Mouse (Mus musculus) common myeloid progenitor, adult 5-6 weeks (primary cell): ENCODE data around the gene Sdr39u1. TPM values are rescaled to one million over a fixed set of nuclear protein-coding genes. Genes with fewer than 3 reads are reported as not detected.
A peak's percentile ranks its signal among the peaks of the same experiment; 100 is the strongest.

Source experiments
- ATAC-seq: replicated peaks from 2 replicates; pipeline ENCODE4 v1.8.0; 2016; ENCODE audit warnings: low read depth, mild to moderate bottlenecking, moderate TSS enrichment, inconsistent platforms; ENCODE audit not compliant: poor library complexity, severe bottlenecking
- total RNA-seq: library from RNA; stranded (forward); fragments of 200-1000, 187-1606 nt; gene quantifications from 2 replicates; pipeline ENCODE4 v1.2.3, GENCODE M21; 2017

The Sdr39u1 gene
- 7.8 and 11.8 TPM in 2 replicates for total RNA-seq

DNA sequence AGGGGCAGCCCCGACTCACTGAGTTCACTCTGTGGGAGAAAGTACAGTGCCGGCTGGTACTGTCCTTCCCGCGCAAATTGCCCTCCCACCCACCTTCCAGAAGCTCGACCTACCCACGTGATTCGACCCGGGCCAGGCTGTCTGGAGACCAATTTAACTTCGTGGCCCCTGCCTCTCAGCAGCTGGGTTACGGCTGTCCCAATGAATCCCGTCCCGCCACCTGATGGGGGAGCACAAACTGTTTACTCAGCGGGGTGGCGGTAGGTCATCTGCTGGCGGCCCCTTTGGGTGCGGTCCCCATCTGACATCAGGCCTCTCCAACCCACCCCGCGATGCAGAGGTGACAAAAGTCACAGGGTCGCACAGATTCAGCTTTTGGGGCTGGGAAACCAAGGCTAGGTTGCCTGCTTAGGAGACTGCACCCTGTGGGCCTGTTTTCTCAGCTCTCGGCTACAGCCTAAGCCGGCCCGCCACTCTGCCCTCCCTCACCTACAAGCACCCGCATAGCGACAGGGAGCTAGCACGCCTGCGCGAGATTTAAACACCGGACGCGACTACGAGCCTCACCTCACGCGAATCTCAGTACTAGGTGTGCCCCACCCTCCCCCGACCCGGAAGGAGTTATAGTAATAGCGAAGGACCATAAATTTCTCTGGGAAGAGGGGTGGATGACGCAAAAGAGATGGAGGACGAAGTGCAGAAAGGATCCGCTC is at the start of gene Sdr39u1:
Gene Sdr39u1 (minus strand): TSS at position 593 of the 713 bp plus-strand sequence.
- peak; percentile 93 for ATAC-seq

DNA sequence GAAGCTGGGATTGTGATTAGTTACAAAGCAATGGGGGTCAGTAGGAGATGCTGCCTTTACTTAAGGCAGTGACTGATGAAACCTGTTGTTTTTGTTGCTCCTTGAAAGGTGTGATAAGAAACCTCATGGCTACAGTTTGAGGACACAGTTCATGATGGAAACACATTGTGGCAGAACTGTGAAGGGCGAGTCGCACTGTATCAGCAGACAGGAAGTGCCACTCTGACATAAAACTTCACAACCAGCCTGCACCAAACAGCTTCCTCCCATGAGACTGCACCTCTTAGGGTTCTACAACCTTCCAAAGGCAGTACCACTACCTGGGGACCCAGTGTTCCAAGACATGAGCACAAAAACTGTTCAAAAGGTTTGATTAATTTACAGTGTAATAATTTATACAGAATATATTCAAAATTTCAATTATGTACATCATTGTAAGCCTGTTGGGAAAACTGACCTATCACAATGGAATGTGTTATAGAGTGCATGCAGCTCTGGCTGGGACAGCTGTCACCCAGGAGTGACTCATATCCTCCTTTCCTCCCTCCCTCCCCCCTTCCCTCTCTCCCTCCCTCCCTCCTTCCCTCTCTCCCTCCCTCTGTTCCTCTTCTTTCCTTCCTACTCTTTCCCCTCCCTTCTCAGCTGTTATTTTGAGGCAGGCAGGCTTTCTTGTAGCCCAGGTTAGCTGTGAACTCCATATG is 46.3 kb upstream of the Sdr39u1 start:
- peak; percentile 44; the same call in 1 of the 2 replicates for ATAC-seq

DNA sequence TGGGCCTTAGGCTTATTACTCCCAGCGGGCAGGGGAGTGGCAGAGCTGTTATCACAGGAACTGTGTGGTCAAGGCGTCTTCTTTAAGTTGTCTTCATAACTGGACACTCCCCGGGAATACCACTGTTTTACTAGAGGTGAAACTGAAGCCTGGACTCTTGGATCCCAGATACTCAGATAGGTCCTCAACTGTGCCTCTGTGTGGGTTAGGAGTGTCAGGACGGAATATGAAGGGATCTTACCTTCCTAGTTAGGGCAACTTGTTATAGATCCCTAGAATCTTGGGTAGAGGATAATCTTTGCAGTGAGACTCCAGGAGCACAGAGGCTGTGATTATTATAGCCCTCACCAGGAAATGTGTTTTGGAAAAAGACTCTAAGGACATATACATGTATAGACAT is 44.5 kb upstream of the Sdr39u1 start, which contains the start of gene Cma1:
Gene Cma1 (minus strand): TSS at position 101 of the 400 bp plus-strand sequence.
- no peak for ATAC-seq

DNA sequence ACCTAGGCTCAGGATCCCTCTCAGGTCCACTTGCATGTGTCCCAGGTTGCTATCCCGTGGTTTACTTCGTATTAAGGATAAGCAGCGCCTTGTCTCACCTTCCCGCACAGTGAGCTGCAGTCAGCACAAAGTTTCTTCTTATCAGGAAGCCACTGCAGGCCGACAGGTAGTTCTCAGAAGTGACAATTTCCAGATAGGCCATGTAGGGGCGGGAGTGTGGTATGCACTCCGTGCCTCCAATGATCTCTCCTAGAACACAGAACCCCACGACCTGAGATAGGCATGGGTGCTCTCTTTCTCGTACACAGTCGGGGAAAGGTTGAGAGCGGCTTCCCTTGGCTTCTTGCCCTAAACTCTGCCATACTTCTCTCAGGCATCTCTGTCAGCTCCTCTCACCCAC is 43.5 kb upstream of the Sdr39u1 start:
- no peak for ATAC-seq

DNA sequence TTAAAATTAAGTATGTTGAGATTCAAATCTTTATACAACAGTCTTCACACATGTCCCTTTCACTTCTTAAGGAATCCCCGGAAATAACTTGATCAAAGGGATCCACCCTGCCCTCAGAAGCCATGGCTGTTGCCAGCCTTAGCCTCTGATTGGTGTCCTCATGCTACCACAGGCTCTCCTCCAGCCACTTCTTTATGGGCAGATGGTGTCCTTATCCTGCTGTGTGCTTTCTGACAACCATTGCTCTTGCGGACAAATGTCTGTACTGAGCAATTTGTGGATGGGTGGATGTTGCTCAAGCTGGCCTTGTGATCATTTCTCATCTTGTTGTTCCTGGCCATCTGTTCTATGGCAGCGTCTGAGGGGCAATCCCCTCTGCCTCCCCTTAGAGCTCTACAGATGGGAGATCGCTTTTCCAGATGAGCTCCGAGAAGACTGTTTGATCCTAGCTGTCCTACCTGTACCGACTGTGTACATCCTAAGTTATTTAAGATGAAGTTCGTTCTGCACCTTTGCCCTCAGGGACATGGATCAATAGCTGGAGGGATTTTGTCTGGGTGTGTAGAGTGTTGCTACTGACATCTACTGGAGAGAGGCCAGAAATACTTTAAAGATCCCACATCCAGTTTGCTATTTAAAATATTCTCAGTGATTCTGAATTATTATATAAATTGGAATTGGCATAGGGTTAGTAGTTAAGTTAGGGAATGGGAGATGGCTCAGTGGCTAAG is 40.1 kb upstream of the Sdr39u1 start:
- ATAC-seq: no peak

DNA sequence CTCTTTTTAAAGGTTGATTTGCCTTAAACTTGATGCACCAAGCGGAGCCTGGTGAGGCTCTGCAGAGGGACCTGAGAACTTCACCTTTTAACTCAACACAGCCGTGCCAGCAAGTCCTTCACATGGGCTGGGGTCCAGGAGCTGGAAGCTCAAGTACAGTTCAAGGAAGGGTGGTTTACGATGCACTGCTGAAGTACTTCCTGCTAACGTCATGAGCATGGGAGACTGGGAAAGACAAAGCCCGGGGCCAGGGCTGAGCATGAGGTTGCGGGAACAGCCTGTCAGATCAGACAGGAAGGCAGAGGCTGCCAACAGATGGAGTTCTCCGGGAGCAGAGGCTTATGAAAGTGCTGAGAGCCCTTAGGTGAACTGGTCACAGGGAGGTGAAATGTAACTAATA is 33.5 kb upstream of the Sdr39u1 start:
- 0 out of 2 replicates have a peak, but pooled peaks have one; percentile 15 for ATAC-seq

DNA sequence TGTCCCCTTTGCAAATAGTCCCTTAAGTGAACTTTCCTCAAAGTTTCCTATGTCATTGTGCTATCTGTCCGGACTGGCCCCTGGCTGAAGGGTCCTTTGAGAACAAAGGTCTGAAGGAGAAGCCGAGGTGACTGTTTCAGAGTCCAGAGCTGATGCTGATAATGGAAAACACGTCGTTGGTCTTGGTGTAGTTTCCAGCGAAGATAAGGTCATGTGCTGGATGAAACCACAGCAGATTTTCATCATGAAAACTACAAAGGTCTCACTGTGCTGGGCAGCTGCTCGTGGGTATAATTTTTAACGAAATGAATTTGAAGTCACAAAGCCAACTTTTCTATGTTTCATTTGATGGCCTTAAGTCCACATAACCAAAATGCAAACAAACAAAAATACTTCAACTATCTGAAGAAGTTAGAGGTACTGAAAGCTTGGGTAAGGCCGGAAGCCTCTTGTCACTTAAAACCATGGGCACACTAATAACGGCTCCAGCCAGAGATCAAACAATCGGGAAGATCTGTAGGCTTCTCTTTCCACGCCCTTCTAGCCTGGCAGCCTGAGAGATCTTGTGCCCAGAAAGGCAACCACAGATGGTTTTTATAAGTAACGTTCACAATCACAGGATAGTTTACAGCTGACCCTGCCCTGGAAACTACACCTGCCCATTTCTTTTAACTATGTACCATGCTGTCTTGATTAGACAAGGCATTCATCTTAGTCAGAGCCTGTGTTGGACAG is 29.3 kb upstream of the Sdr39u1 start:
- no peak for ATAC-seq

DNA sequence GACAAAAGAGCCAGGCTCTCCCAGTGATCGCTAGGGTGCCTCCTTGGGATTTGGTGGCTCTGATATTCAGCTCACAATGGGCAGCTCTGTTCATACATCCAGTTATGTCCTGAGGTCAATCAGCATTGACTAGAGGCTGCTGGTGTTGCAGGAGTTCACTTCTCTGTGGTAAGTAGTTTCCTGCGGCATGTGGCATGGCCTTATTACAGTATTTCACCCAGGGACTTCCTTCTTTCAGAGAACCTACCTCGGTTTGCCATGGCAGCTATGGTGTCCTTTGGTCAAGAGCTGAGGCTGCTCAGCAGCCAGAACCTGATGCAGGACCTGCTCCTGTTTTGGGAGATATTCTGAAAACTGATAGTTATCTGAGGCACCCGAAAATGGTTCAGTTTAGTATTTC is 26.8 kb upstream of the Sdr39u1 start:
- peak; percentile 45 for ATAC-seq

DNA sequence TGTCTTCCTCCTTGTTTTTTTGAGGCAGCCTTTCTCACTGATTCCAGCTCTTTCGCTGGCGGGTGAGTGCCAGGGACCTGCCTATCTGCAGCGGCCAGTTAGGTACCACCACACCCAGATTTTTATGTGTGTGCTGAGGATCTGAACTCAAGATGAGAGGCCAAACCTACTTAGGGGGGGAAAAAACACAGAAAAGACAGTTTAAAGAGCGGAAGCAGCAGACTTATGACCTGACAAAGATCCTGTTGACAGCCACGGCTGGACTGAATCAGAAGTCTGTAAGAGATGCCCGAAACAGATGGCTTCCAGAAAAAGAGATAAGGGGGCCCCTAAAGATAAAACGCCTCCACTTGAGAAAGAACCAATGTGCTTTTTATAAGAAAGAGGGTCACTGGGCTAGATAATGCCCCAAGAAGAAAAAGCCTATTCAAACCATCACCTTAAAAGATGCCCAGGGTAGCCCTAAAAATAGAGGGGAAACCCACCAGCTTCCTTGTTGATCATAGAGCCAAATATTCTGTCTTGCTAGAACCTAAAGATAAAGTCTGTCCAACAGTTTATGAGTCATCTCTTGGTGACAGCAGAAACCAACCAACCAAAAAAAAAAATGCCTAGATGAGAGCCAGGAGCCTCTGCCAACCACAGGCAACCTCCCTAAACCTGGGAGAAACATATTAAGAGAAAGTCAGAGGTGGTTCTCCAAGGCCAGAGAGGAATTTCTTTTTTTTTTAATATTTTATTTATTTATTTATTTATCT is 22.6 kb upstream of the Sdr39u1 start:
- ATAC-seq: peak; percentile 48; the same call in 1 of the 2 replicates

DNA sequence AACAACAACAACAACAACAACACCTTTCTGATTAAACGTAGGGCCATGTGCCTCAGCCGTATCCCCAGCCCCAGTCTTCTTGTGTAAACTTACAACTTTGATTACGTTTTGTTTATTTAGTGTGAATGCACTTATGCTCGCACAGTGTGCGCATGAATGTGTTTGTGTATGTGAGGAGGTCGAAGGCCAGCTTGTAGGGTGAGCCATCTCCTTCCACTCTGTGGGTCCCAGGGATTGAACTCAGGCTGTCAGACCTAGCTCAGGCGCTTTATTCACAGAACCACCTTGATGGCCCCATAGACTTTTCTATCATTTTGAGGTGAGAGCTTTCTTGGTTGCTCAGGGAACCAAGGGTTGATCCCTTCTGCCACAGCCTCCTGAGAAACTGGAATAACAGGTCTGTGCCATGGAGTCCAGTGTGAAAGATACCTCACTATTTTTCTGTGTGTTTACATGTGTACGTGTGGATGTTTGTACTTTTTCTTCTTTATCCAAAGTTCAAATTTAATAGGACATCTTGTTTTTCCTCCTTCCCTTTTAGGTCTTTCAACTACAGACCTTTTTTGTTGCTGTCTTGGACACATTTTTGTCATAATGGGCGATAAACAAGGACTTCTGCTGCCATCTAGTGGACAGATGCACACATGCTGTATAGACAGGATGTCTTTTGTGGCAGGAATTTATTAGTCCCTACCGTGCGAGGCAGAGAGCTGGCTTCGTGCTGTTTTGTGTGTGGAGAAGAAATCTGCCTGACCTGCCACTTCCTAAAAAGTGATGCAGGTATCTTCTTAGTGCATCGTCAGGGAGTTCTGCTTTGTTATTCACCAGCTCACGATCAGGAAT is 18.4 kb upstream of the Sdr39u1 start:
- ATAC-seq: peak; percentile 82

DNA sequence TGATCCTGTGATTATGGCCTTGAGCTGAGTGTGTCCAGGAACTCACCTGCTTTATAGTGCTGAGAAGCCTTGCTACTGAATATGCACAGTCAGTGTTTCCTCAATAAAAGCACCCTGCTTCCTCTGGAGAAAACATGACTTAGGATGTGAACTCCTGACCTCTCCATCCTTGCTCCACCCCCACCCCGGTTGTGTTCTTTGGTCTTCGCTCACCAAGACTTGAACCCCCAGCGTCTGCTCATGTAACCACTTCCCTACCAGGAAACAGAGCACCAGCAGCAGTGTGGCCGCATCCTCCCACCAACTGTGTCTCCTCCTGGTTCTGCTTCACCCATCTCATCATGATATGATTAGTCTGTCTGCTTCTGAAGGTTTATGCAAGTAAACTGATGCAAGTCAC is 13.3 kb upstream of the Sdr39u1 start:
- peak; percentile 62; the same call in 1 of the 2 replicates for ATAC-seq

DNA sequence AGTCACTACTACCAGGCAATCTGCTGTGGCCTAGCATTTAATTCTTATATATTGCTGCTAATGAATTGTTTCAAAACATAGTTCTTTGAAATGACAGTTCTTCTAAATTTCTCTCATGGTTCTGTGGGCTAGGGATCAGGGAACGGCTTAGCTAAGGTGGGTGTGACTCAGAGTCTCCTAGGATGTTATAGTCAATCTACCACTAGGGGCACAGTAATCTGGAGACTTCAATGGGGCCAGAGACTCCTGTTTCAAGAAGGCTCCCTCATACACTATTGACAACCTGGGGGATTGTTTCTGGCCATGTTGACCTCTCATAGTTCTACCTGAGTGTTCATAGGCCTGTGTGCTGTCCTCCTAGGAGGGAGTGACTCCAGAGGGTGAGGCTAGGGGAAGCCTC is 5.4 kb upstream of the Sdr39u1 start:
- peak; percentile 85 for ATAC-seq

DNA sequence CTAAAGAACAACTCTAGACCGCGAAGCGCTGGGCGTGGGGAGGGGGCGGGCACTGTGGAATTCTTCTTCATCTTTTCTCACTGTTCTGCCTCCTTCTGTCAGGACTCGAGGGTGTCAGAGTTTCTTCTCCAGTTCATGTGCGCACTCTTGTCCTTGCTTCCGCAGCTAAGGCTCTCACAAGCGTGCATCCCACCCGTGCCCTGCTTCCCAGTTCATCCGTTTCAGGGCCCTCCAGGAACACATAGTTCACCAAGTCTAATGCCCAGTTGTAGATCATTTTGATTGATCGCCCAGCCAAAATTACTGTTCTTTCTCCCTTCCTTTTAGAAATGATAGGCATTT is 292 bp upstream of the Sdr39u1 start:
- peak; percentile 20 for ATAC-seq

DNA sequence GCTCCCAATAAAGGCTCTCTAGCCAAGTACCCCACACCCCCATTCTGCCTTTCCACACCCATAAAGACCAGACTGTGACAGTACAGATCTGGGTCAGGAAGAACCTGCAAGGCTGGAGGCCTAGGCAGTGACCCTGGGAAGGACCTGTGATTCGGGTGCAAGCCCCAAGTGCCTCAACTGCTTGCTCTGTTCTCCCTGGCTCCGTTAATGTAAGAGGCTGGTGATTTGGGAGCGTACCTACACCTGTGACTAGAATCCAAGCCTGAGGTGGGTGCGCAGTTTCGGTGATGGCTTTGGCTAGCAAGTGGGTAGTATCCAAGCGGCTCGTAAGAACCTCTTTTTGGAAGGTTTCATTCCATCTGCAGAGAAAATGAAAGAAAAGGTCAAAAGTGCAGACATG is 1.1 kb downstream of the Sdr39u1 start:
- no peak for ATAC-seq

DNA sequence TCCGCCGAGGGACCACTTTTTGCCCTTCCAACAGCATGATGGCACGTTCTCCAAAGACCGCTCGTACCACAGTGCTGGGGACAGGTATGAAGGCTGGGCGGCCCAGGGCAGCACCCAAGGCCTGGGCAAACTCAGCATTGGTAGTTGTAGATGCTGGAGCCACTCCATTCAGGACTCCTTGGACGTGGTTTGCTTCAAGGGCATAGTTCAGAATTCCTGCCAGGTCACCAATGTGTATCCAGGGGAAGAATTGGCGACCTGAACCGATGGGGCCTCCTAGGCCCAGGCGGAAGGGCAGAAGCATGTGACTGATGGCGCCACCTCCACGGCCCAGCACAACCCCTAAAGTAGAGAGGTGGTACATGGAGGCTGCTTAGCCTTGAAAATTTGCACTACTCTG is 2.4 kb downstream of the Sdr39u1 start:
- ATAC-seq: no peak

DNA sequence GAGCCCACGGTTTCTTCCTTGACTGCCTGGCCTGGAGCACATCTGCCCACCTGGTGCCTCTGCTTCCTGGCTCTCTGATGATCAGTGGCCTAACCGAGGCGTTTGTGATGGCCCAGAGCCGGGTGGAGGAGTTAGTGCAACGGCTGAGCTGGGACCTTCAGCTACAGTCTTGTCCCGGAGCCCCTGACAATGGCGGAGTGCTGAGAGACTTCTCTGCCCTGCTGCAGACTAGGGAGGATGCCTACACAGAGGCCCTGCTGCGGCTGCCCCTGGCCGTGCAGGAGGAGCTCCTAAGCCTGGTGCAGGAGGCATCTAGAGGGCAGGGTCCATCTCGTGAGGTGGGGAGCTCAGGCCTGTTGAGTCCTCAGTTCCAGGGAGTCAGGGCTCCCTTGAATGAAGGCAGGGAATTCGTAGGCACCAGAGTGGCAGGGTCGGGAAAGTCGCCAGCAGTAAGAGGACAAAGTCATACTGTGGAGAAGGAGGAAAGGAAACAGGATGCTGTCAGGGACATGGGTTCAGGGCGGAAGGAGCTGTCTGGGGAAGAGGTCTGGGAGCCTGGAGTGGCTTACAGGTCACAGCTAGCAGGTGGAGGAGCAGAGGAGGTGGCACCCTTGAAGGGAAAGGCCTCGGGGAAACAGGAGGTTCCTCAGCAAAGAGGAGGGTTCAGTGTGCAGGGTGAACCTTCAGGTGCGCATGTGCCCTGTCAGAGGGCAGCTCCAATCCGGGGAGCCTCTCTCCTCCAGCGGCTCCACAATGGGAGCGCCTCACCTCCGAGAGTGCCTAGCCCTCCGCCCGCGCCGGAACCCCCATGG is 13.3 kb downstream of the Sdr39u1 start:
- no peak for ATAC-seq

DNA sequence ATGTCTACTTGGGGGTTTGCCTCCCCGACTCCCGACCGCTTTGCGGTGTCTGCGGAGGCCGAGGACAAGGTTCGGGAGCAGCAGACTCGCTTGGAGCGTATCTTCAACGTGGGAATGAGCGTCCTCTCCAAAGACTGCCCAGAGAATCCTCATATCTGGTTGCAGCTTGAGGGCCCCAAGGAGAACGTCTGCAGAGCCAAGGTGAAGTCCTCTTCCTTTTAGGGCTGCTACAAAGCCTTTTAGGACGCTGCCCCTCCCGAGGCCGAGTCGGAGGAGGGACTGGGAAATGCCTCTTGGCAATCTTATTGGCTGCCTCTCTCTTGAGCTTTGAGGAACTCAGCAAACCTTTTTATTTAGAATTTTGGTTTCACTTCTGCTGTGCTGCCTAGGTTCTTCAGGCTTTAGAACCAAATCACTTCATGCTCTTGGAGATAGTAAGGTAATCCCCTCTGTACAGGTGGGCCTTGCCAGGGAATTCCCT is 14.3 kb downstream of the Sdr39u1 start:
- peak; percentile 63 for ATAC-seq
